Mouse (Mus musculus): ENCODE results near the gene Hoxa6.

- TF ChIP-seq CTCF (IDR thresholded peaks at IDR 0.05; ENCODE audit: low read depth) (peak; percentile 89), EP300 (optimal IDR thresholded peaks at IDR 0.05) (no peak)
Observed at GRCm38 (mm10) chr6:52256956-52257355, 48.4 kb upstream of the Hoxa6 start.
